Mouse (Mus musculus) cerebellum, adult 2 months (tissue): ENCODE data around the gene Eif3a. TPM values are rescaled to one million over a fixed set of nuclear protein-coding genes. Genes with fewer than 3 reads are reported as not detected.

Experiments used
- DNase-seq, 2 experiments: peaks; one replicate each; pipeline ENCODE4 v3.0.0; 2021
- H3K27ac ChIP-seq: fragments of 200-500 bp; 2 replicates; pipeline ENCODE4 v1.5.1; 2012; ENCODE audit warnings: low read length, control low read depth, inconsistent platforms; ENCODE audit not compliant: insufficient read depth
- H3K27me3 ChIP-seq: fragments of 200-500 bp; 2 replicates; pipeline ENCODE4 v1.6.1; 2012; ENCODE audit warnings: inconsistent platforms, mild to moderate bottlenecking, low read length, moderate library complexity; ENCODE audit not compliant: control insufficient read depth, insufficient read depth
- H3K4me1 ChIP-seq: fragments of 200-500 bp; 2 replicates; pipeline ENCODE4 v1.6.1; 2011; ENCODE audit warnings: low read length; ENCODE audit not compliant: control insufficient read depth, insufficient read depth
- H3K4me3 ChIP-seq: fragments of 200-500 bp; replicated peaks from 2 replicates; pipeline ENCODE3; 2011; ENCODE audit warnings: mild to moderate bottlenecking, low read depth, low read length, control low read depth; ENCODE audit not compliant: insufficient read depth
- CTCF ChIP-seq: fragments of 200-500 bp; IDR thresholded peaks from 2 replicates; pipeline ENCODE4 v1.5.1; 2011; ENCODE audit warnings: low read depth, mild to moderate bottlenecking, control low read depth, low read length, moderate library complexity, borderline replicate concordance; ENCODE audit not compliant: insufficient read depth
- POLR2A ChIP-seq: fragments of 200-500 bp; IDR thresholded peaks from 2 replicates; pipeline ENCODE4 v1.6.1; 2011; ENCODE audit warnings: low read length, control low read depth, borderline replicate concordance; ENCODE audit not compliant: insufficient read depth
- WGBS: fragments of 180-500 bp; shearing (Covaris S2); methylation state at CpG from one replicate; pipeline ENCODE4 v1.1.7; 2018; 5-methylcytosine and 5-hydroxymethylcytosine counted together
- polyA plus RNA-seq: library from polyadenylated mRNA; depleted of rRNA; stranded (reverse); fragments of >200 nt; gene quantifications from 2 replicates; pipeline ENCODE4 v1.2.3, GENCODE M21; 2012; rRNA removed

The Eif3a gene
- polyA plus RNA-seq, 1 experiment: 73.5 TPM

DNA sequence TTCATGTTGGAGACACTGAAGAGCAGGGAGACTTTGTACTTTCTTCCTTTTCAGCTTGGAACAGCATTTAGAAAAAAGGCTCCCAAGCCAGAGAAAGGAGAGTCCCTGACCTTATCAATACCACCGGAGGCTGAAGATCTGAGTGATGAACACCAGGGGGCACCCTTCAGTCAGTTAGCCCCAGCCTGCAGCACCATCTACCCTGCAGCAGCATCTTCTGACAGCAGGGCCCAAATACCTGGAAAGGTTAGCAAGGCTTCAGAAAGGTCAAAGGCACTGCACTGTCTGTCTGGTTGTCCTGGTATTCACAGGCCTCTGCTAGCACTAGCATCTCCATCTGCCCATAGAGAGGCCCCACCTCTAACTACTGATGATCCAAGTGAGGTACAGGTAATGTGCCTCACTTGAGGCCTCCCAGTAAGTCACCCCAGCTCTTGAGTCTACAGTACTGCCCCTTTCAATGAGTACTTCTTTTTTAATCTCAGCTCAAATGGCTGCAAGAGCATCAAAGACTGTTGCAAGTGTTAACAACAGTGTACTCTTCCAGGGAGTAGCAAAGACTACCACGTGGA lies 60.1 kb downstream of the Eif3a start:
- no peaks in the 10 kb centered on the region for H3K4me1 ChIP-seq
- 57% methylated on average over 2 of the region's 2 CpGs for WGBS
- no peak overlapping the region for H3K27ac ChIP-seq
- TF ChIP-seq CTCF: peak; percentile 68
- no peak for TF ChIP-seq POLR2A
- H3K27me3 ChIP-seq: no peaks in the 10 kb centered on the region
- peak; percentile 32 to 35 for DNase-seq
- no peak overlapping the region for H3K4me3 ChIP-seq

DNA sequence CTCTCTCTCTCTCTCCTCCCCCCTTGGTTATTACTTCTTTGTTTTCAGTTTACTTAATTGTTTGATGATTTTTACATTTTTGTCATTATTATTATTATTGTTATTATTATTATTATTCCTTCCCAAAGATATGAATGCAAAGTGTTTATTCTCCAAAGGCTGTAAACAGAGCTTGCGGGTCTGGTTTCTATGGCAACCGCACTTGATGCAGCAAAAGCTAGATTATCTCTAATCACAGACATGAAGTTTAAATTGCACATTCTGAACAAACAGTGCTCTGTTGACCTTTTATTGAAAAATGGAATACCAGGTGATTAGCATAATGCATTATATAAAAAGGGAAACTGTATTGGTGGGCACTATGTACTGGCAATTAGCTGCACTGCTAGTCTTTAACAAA lies 74.1 kb downstream of the Eif3a start:
- TF ChIP-seq CTCF: no peak
- TF ChIP-seq POLR2A: no peak
- Histone ChIP-seq H3K27ac (no peak overlapping the region), H3K4me3 (no peak overlapping the region), H3K4me1 (no peaks in the 10 kb centered on the region), H3K27me3 (no peaks in the 10 kb centered on the region)
- no peak for DNase-seq
- 96% methylated on average over 2 of the region's 2 CpGs for WGBS

DNA sequence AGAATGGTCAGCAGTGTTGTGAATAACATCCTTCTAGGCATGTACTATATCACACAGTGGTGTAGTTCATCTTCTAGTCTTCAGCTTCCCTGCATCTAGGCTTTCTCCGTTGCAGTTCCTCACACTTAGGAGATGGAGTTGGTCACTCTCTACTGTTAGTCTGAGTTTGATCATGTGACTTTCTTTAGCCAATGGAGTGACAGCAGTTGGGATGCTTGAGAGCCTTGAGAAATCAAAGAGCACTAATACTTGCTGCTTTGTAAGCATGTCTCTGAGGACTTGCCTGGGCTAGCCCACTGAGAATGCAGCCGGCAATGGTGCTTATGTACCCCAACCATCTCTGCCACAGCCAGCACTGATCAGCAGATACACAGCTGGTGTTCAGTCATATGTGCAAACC lies 77.9 kb downstream of the Eif3a start:
- no peaks in the 10 kb centered on the region for H3K4me1 ChIP-seq
- H3K4me3 ChIP-seq: no peak overlapping the region
- H3K27me3 ChIP-seq: no peaks in the 10 kb centered on the region
- WGBS: 87% methylated on average over 2 of the region's 2 CpGs
- no peak overlapping the region for H3K27ac ChIP-seq
- TF ChIP-seq CTCF (no peak), POLR2A (no peak)
- no peak for DNase-seq

Other genes with a start within 250 kb of the Eif3a start
- 21.7 and 21.8 TPM in 2 replicates for gene Cacul1, start 209.6 kb downstream of the Eif3a start, polyA plus RNA-seq
- 10.0 and 11.4 TPM in 2 replicates for gene Nanos1, start 34.7 kb downstream of the Eif3a start, polyA plus RNA-seq
- gene Fam45a, start 20.9 kb upstream of the Eif3a start, polyA plus RNA-seq: 60.3 and 62.5 TPM in 2 replicates
- 19.3 and 20.0 TPM in 2 replicates for gene Sfxn4, start 70.8 kb upstream of the Eif3a start, polyA plus RNA-seq
- gene Prdx3, start 83.9 kb upstream of the Eif3a start, polyA plus RNA-seq: 139 and 144 TPM in 2 replicates
- gene Grk5, start 99.1 kb upstream of the Eif3a start, polyA plus RNA-seq: 9.6 and 11.0 TPM in 2 replicates